Mouse (Mus musculus) urinary bladder, postnatal 36 days (tissue): ENCODE measurements around the gene Vps37b.
A peak's percentile ranks its signal among the peaks of the same experiment; 100 is the strongest.

Experiments used
- DNase-seq, 2 experiments: peaks; one replicate each; pipeline ENCODE4 v3.0.0; 2022; ENCODE audit warnings: low spot score in 2 of 2, mixed read lengths in 1 of 2

The Vps37b gene

GRCm38 (mm10) chr5:123979980-123980369, 52.1 kb downstream of the Vps37b start:
- DNase-seq: no peak

- no peak for DNase-seq
Observed at GRCm38 (mm10) chr5:123979221-123979979, 52.7 kb downstream of the Vps37b start.

GRCm38 (mm10) chr5:123978131-123978530, 53.9 kb downstream of the Vps37b start:
- DNase-seq: no peak

- DNase-seq: no peak
Observed at GRCm38 (mm10) chr5:123977231-123977630, 54.8 kb downstream of the Vps37b start.

- peak in 1 of 2 experiments; percentile 44 for DNase-seq
Observed at GRCm38 (mm10) chr5:123975668-123976180, 56.3 kb downstream of the Vps37b start.

- peak in 1 of 2 experiments; percentile 59 for DNase-seq
Observed at GRCm38 (mm10) chr5:123974616-123975111, 57.4 kb downstream of the Vps37b start.

GRCm38 (mm10) chr5:123974179-123974485, 57.9 kb downstream of the Vps37b start:
- no peak for DNase-seq

GRCm38 (mm10) chr5:123973299-123974178, 58.5 kb downstream of the Vps37b start, which contains the start of gene Hip1r:
TSS of gene Hip1r (plus strand) at chr5:123973628.
- DNase-seq: peak; percentile 69 to 83

- no peak for DNase-seq
Observed at GRCm38 (mm10) chr5:123972453-123972852, 59.6 kb downstream of the Vps37b start.

- no peak for DNase-seq
Observed at GRCm38 (mm10) chr5:123970576-123970975, 61.5 kb downstream of the Vps37b start.

- DNase-seq: no peak
Observed at GRCm38 (mm10) chr5:123969216-123969615, 62.9 kb downstream of the Vps37b start.

GRCm38 (mm10) chr5:123968468-123968867, 63.6 kb downstream of the Vps37b start:
- no peak for DNase-seq

GRCm38 (mm10) chr5:123966759-123967158, 65.3 kb downstream of the Vps37b start:
- DNase-seq: no peak

GRCm38 (mm10) chr5:123964208-123964607, 67.9 kb downstream of the Vps37b start:
- no peak for DNase-seq

- DNase-seq: no peak
Observed at GRCm38 (mm10) chr5:123961046-123961445, 71.0 kb downstream of the Vps37b start.

GRCm38 (mm10) chr5:123960129-123960528, 71.9 kb downstream of the Vps37b start:
- DNase-seq: peak in 1 of 2 experiments; percentile 57

GRCm38 (mm10) chr5:123959018-123959417, 73.1 kb downstream of the Vps37b start:
- DNase-seq: no peak

GRCm38 (mm10) chr5:123957213-123957612, 74.9 kb downstream of the Vps37b start:
- DNase-seq: no peak
